In genomic region chr1:155394829-155395228, GRCm38 (mm10) we compare ENCODE assay signal across 16 mouse cellular contexts. TPM values are rescaled to one million over a fixed set of nuclear protein-coding genes. Genes with fewer than 3 reads are reported as not detected.
DNase-seq lines count a peak whose midpoint lies in the region; ATAC-seq lines count a peak whose summit lies in the region.
"Had no signal": no experiment of that assay in that cellular context is flagged by ENCODE, and none has a peak within 500 bp of the region (broad histone marks: within the 10 kb centered on the region; RNA-seq: fewer than 3 reads in every experiment).

No protein-coding gene starts in this region.

- H3K27ac ChIP-seq in forebrain, embryonic 14.5 days (ENCODE audit: low read depth, low read length) = no peak overlapping the region
- H3K27ac ChIP-seq in forebrain, embryonic 10.5 days = no peak overlapping the region
- H3K27ac ChIP-seq: hindbrain, embryonic 13.5 days; liver, embryonic 13.5 days; neural tube, embryonic 13.5 days had no signal

- H3K27me3 ChIP-seq in forebrain, embryonic 14.5 days (replicated peaks; ENCODE audit: control insufficient read depth, insufficient read depth, low read length) = no peaks in the 10 kb centered on the region
- no peaks in the 10 kb centered on the region for H3K27me3 ChIP-seq in forebrain, embryonic 10.5 days (ENCODE audit: poor library complexity, severe bottlenecking)
- H3K27me3 ChIP-seq: hindbrain, embryonic 13.5 days; liver, embryonic 13.5 days; megakaryocyte, embryonic 14.5 days; neural tube, embryonic 13.5 days had no signal

- no peaks in the 10 kb centered on the region for H3K36me3 ChIP-seq in forebrain, embryonic 14.5 days (ENCODE audit: control insufficient read depth, insufficient read depth, low read length)
- no peaks in the 10 kb centered on the region for H3K36me3 ChIP-seq in forebrain, embryonic 10.5 days (replicated peaks)
- H3K36me3 ChIP-seq: hindbrain, embryonic 13.5 days; liver, embryonic 13.5 days; neural tube, embryonic 13.5 days had no signal

- WGBS in forebrain, embryonic 14.5 days = 79% methylated on average over 6 of the region's 6 CpGs
- WGBS in forebrain, embryonic 10.5 days = 91% methylated on average over 6 of the region's 6 CpGs

- H3K4me1 ChIP-seq in forebrain, embryonic 14.5 days (ENCODE audit: control insufficient read depth, insufficient read depth, low read length) = no peaks in the 10 kb centered on the region
- peaks cover 16% of the 10 kb centered on the region for H3K4me1 ChIP-seq in forebrain, embryonic 10.5 days

- no peaks in the 10 kb centered on the region for H3K9me3 ChIP-seq in forebrain, embryonic 14.5 days (replicated peaks; ENCODE audit: control insufficient read depth, low read length)
- no peaks in the 10 kb centered on the region for H3K9me3 ChIP-seq in forebrain, embryonic 10.5 days
- H3K9me3 ChIP-seq: hindbrain, embryonic 13.5 days; liver, embryonic 13.5 days; megakaryocyte, embryonic 14.5 days; neural tube, embryonic 13.5 days had no signal

- no peak overlapping the region for H3K9ac ChIP-seq in forebrain, embryonic 14.5 days (ENCODE audit: low read length)
- H3K9ac ChIP-seq: hindbrain, embryonic 13.5 days; liver, embryonic 13.5 days; neural tube, embryonic 13.5 days had no signal

- no peak overlapping the region for H3K4me3 ChIP-seq in forebrain, embryonic 14.5 days (ENCODE audit: low read depth, low read length)
- H3K4me3 ChIP-seq in forebrain, embryonic 10.5 days = no peak overlapping the region
- H3K4me3 ChIP-seq: hindbrain, embryonic 13.5 days; liver, embryonic 13.5 days; megakaryocyte, embryonic 14.5 days; neural tube, embryonic 13.5 days had no signal

- no peak for ATAC-seq in forebrain, embryonic 14.5 days
- ATAC-seq: intestine, embryonic 16.5 days; lung, postnatal 0 days had no signal

- no peak overlapping the region for H3K4me2 ChIP-seq in forebrain, embryonic 14.5 days (ENCODE audit: low read length)
- H3K4me2 ChIP-seq: hindbrain, embryonic 13.5 days; liver, embryonic 13.5 days; neural tube, embryonic 13.5 days had no signal

- DNase-seq in forebrain, embryonic 14.5 days (ENCODE audit: low spot score) = peak; percentile 31
- DNase-seq in forebrain, embryonic 10.5 days (ENCODE audit: extremely low spot score, low spot score) = no peak
- DNase-seq in layer of hippocampus, postnatal 10 days (ENCODE audit: low spot score in 2 of 2) = peak; percentile 26 to 29
- DNase-seq in layer of hippocampus, adult 11-12 months (ENCODE audit: low spot score) = no peak
- DNase-seq in retina, postnatal 1 day = peak; percentile 33
- DNase-seq in thymus, postnatal 25 days = peak; percentile 50
- DNase-seq in right cerebral cortex, adult 2 months (ENCODE audit: low spot score in 2 of 2) = no peak
- DNase-seq in embryo, embryonic 10 days (ENCODE audit: low spot score) = no peak
- DNase-seq: adrenal gland, postnatal 10 days; heart, adult 18-20 months; liver, embryonic 13.5 days had no signal

RNA-seq across cellular contexts. Expression of gene Xpr1, which starts 22.4 kb away (rescaled TPM):
- polyA plus RNA-seq in forebrain, embryonic 14.5 days (2014; fragmentation: Nextera tagmentation; extraction: Ambion mirVana) = 37.9 and 56.9 TPM in 2 replicates
- 10.7 and 11.2 TPM in 2 replicates for polyA plus RNA-seq in forebrain, embryonic 10.5 days (2016; fragmentation: Nextera tagmentation; extraction: Ambion mirVana)
- 100 to 1,000 TPM in 1 of 2 experiments, 10 to 100 TPM in 1; 99.4 to 105 TPM for total RNA-seq in layer of hippocampus, postnatal 10 days (2021)

Comparison
In these comparisons a context has a peak if more than half of its experiments do, and no peak if none do; other contexts are left out.
1. DNase-seq: peak in forebrain, embryonic 14.5 days (single experiment), layer of hippocampus, postnatal 10 days (2 of 2), retina, postnatal 1 day (single experiment) and thymus, postnatal 25 days (single experiment); none in forebrain, embryonic 10.5 days (single experiment), layer of hippocampus, adult 11-12 months (single experiment), right cerebral cortex, adult 2 months (0 of 2) and embryo, embryonic 10 days (single experiment).